Mouse (Mus musculus) kidney, embryonic 14.5 days (tissue): Measurements from ENCODE around the gene Bod1. TPM values are rescaled to one million over a fixed set of nuclear protein-coding genes. Genes with fewer than 3 reads are reported as not detected.

Experiments
- ATAC-seq: fragments of 200-750 bp; cut with Nextera tagmentation; 2 replicates; pipeline ENCODE4 v1.8.0; 2017; ENCODE audit warnings: moderate number of reproducible peaks, mild to moderate bottlenecking, moderate TSS enrichment, moderate library complexity; ENCODE audit not compliant: low FRiP score, low TSS enrichment
- H3K27ac ChIP-seq: fragments of 300-500 bp; sonication (generic); 2 replicates; pipeline ENCODE4 v1.5.1; 2014; ENCODE audit warnings: low read depth, mild to moderate bottlenecking, low read length, moderate library complexity, mixed read lengths
- H3K27me3 ChIP-seq: fragments of 300-500 bp; sonication (generic); 2 replicates; pipeline ENCODE4 v1.6.1; 2014; ENCODE audit warnings: mild to moderate bottlenecking, low read length; ENCODE audit not compliant: control insufficient read depth, insufficient read depth
- H3K36me3 ChIP-seq: fragments of 300-500 bp; sonication (generic); 2 replicates; pipeline ENCODE4 v1.6.1; 2014; ENCODE audit warnings: low read length, mixed read lengths; ENCODE audit not compliant: control insufficient read depth, insufficient read depth
- H3K4me1 ChIP-seq: fragments of 300-500 bp; sonication (generic); 2 replicates; pipeline ENCODE4 v1.6.1; 2014; ENCODE audit warnings: low read length, mixed read lengths; ENCODE audit not compliant: control insufficient read depth, insufficient read depth
- H3K4me2 ChIP-seq: fragments of 300-500 bp; sonication (generic); replicated peaks from 2 replicates; pipeline ENCODE4 v1.6.1; 2014; ENCODE audit warnings: low read depth, mild to moderate bottlenecking, low read length
- H3K4me3 ChIP-seq: fragments of 300-500 bp; sonication (generic); 2 replicates; pipeline ENCODE4 v1.5.1; 2014; ENCODE audit warnings: mild to moderate bottlenecking, low read length
- H3K9ac ChIP-seq: fragments of 300-500 bp; sonication (generic); 2 replicates; pipeline ENCODE4 v1.6.1; 2014; ENCODE audit warnings: low read depth, mild to moderate bottlenecking, low read length, moderate library complexity
- H3K9me3 ChIP-seq: fragments of 300-500 bp; sonication (generic); 2 replicates; pipeline ENCODE4 v1.6.1; 2016; ENCODE audit warnings: low read length; ENCODE audit not compliant: control insufficient read depth
- WGBS: fragments of 180-500 bp; shearing (Covaris S2); extraction: QIAGEN DNeasy Blood & Tissue Kit; methylation state at CpG from one replicate; pipeline ENCODE4 v1.1.7; 2014; 5-methylcytosine and 5-hydroxymethylcytosine counted together
- polyA plus RNA-seq: library from polyadenylated mRNA; unstranded; fragments of >200 nt; fragmentation: Nextera tagmentation; extraction: Ambion mirVana; gene quantifications from 2 replicates; pipeline ENCODE4 v1.2.1, GENCODE M21; 2014

Gene Bod1
- polyA plus RNA-seq, 1 experiment from 2014 or later, result 107 TPM

GRCm38 (mm10) chr11:31620796-31621195 lies 50.9 kb downstream of the Bod1 start:
- Histone ChIP-seq H3K9ac (no peak overlapping the region), H3K27me3 (no peaks in the 10 kb centered on the region), H3K27ac (no peak overlapping the region), H3K4me1 (no peaks in the 10 kb centered on the region), H3K4me3 (no peak overlapping the region), H3K36me3 (no peaks in the 10 kb centered on the region), H3K4me2 (no peak overlapping the region), H3K9me3 (no peaks in the 10 kb centered on the region)
- ATAC-seq, result no peak
- 63% methylated on average over 2 of the region's 2 CpGs for WGBS

GRCm38 (mm10) chr11:31617797-31618196 lies 53.9 kb downstream of the Bod1 start:
- Histone ChIP-seq H3K9me3 (no peaks in the 10 kb centered on the region), H3K4me2 (no peak overlapping the region), H3K27ac (no peak overlapping the region), H3K27me3 (no peaks in the 10 kb centered on the region), H3K9ac (no peak overlapping the region), H3K4me3 (no peak overlapping the region), H3K4me1 (no peaks in the 10 kb centered on the region), H3K36me3 (no peaks in the 10 kb centered on the region)
- ATAC-seq, result no peak
- WGBS, result 77% methylated on average over 3 of the region's 3 CpGs

GRCm38 (mm10) chr11:31617236-31617635 lies 54.4 kb downstream of the Bod1 start:
- 61% methylated on average over 3 of the region's 3 CpGs for WGBS
- no peaks in the 10 kb centered on the region for H3K4me1 ChIP-seq
- H3K27me3 ChIP-seq, result no peaks in the 10 kb centered on the region
- ATAC-seq, result no peak
- no peaks in the 10 kb centered on the region for H3K36me3 ChIP-seq
- H3K9me3 ChIP-seq, result no peaks in the 10 kb centered on the region
- no peak overlapping the region for H3K4me2 ChIP-seq
- no peak overlapping the region for H3K4me3 ChIP-seq
- H3K27ac ChIP-seq, result no peak overlapping the region
- H3K9ac ChIP-seq, result no peak overlapping the region

GRCm38 (mm10) chr11:31616722-31617121 lies 55.0 kb downstream of the Bod1 start:
- no peaks in the 10 kb centered on the region for H3K27me3 ChIP-seq
- H3K27ac ChIP-seq, result no peak overlapping the region
- no peaks in the 10 kb centered on the region for H3K9me3 ChIP-seq
- WGBS, result 43% methylated on average over 4 of the region's 4 CpGs
- ATAC-seq, result no peak
- no peak overlapping the region for H3K4me2 ChIP-seq
- no peaks in the 10 kb centered on the region for H3K4me1 ChIP-seq
- no peak overlapping the region for H3K4me3 ChIP-seq
- H3K36me3 ChIP-seq, result no peaks in the 10 kb centered on the region
- no peak overlapping the region for H3K9ac ChIP-seq

Other genes starting within 250 kb of the Bod1 start
- gene Cpeb4, start 200.3 kb upstream of the Bod1 start, polyA plus RNA-seq, result 3.0 and 5.0 TPM in 2 replicates